Mouse (Mus musculus) liver, embryonic 12.5 days (tissue): ENCODE results near the gene Lbhd1. TPM values are rescaled to one million over a fixed set of nuclear protein-coding genes. Genes with fewer than 3 reads are reported as not detected.
"Not testable (repeated sequence)": the region's sequence is repeated elsewhere in the genome, so short reads cannot be mapped to it uniquely, and the experiment has no call there.

Experiments
- ATAC-seq: fragments of 200-750 bp; cut with Nextera tagmentation; 2 replicates; pipeline ENCODE4 v1.8.0; 2017; ENCODE audit warnings: moderate number of reproducible peaks, mild to moderate bottlenecking, moderate library complexity
- H3K27ac ChIP-seq: fragments of 300-500 bp; sonication (generic); 2 replicates; pipeline ENCODE4 v1.5.1; 2016; ENCODE audit warnings: mild to moderate bottlenecking
- H3K27me3 ChIP-seq: fragments of 300-500 bp; sonication (generic); replicated peaks from 2 replicates; pipeline ENCODE4 v1.6.1; 2016; ENCODE audit warnings: mild to moderate bottlenecking, moderate library complexity
- H3K36me3 ChIP-seq: fragments of 300-500 bp; sonication (generic); 2 replicates; pipeline ENCODE4 v1.6.1; 2016; ENCODE audit warnings: mild to moderate bottlenecking, moderate library complexity
- H3K4me1 ChIP-seq: fragments of 300-500 bp; sonication (generic); 2 replicates; pipeline ENCODE4 v1.6.1; 2016
- H3K4me2 ChIP-seq: fragments of 300-500 bp; sonication (generic); 2 replicates; pipeline ENCODE4 v1.6.1; 2016; ENCODE audit warnings: mild to moderate bottlenecking, moderate library complexity
- H3K4me3 ChIP-seq: fragments of 300-500 bp; sonication (generic); 2 replicates; pipeline ENCODE4 v1.5.1; 2016; ENCODE audit warnings: mild to moderate bottlenecking, moderate library complexity
- H3K9ac ChIP-seq: fragments of 300-500 bp; sonication (generic); 2 replicates; pipeline ENCODE4 v1.6.1; 2016; ENCODE audit warnings: mild to moderate bottlenecking, moderate library complexity
- H3K9me3 ChIP-seq: fragments of 300-500 bp; sonication (generic); replicated peaks from 2 replicates; pipeline ENCODE4 v1.6.1; 2016; ENCODE audit warnings: mild to moderate bottlenecking, moderate library complexity
- WGBS: fragments of 180-500 bp; shearing (Covaris S2); methylation state at CpG from one replicate; pipeline ENCODE4 v1.1.7; 2016; ENCODE audit not compliant: insufficient replicate concordance; 5-methylcytosine and 5-hydroxymethylcytosine counted together
- polyA plus RNA-seq: library from polyadenylated mRNA; unstranded; fragments of >200 nt; fragmentation: Nextera tagmentation; extraction: Ambion mirVana; gene quantifications from 2 replicates; pipeline ENCODE4 v1.2.1, GENCODE M21; 2016

Gene Lbhd1
- polyA plus RNA-seq, 1 experiment from 2014 or later = 80.4 TPM

DNA sequence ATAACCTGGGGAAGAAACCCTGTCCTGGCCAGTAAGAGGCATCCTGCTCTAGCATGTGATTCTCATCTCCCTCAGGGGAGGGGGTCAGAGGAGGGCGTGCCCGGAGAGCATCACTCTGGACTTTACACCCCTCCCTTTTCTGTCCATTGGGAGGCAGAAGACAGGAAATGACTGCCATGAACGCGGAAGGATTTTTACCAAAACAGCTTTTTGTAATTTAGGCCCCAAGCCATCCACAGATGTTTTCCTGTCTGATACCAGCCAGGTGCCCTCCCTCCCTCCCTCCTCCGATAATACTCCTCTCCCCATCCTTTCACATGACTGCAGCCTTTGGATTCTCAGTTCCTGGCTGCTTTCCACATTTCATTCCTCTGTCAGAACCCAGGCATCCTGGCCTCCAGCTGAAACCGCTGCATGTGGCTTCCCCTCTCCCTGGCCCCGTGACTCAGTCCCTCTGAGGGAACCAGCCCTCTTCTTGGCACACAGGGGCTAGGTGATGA lies 33.1 kb upstream of the Lbhd1 start, which contains the start of gene Lrrn4cl:
Gene Lrrn4cl, plus strand, starts transcription at position 367 of the 500 bp plus-strand sequence.
- Histone ChIP-seq H3K4me2 (no peak within 1 kb of the TSS), H3K9me3 (no peaks in the 10 kb centered on the region), H3K27ac (no peak within 1 kb of the TSS), H3K9ac (no peak within 1 kb of the TSS), H3K27me3 (0 out of 2 replicates have a peak, but pooled peaks cover 4% of the 10 kb centered on the region), H3K36me3 (peaks cover 33% of the 10 kb centered on the region), H3K4me3 (no peak within 1 kb of the TSS), H3K4me1 (peaks cover 2% of the 10 kb centered on the region; the same call in 1 of the 2 replicates)
- 0 out of 2 replicates have a peak, but pooled peaks have one; percentile 32 for ATAC-seq
- 42% methylated on average over 7 of the region's 7 CpGs for WGBS

DNA sequence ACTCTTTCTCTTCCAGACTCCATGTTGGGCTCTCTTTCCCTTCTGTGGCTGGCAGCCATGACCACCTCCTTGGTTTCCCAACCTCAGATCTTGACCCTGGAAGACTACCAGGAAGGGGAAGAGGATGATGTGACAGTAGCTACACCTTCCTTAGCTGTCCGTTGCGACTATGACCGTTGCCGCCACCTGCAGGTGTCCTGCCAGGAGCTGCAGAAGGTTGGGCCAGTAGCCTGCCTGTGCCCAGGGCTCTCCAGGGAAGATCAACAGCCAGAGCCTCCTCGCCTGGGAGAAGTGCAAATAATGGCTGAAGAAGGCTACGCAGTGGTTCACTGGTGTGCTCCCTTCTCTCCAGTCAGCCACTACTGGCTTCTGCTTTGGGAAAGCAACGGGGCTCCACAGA lies 31.9 kb upstream of the Lbhd1 start:
- H3K4me1 ChIP-seq = peaks cover 2% of the 10 kb centered on the region; the same call in 1 of the 2 replicates
- no peak overlapping the region for H3K4me3 ChIP-seq
- H3K4me2 ChIP-seq = no peak overlapping the region
- no peak overlapping the region for H3K27ac ChIP-seq
- peaks cover 21% of the 10 kb centered on the region for H3K36me3 ChIP-seq
- no peak for ATAC-seq
- H3K9ac ChIP-seq = no peak overlapping the region
- H3K9me3 ChIP-seq = no peaks in the 10 kb centered on the region
- H3K27me3 ChIP-seq = 0 out of 2 replicates have a peak, but pooled peaks cover 7% of the 10 kb centered on the region
- 43% methylated on average over 7 of the region's 7 CpGs for WGBS

- no peak overlapping the region for H3K4me3 ChIP-seq
- peaks cover 2% of the 10 kb centered on the region; the same call in 1 of the 2 replicates for H3K4me1 ChIP-seq
- no peak for ATAC-seq
- H3K27me3 ChIP-seq = 0 out of 2 replicates have a peak, but pooled peaks cover 7% of the 10 kb centered on the region
- H3K9ac ChIP-seq = no peak overlapping the region
- H3K36me3 ChIP-seq = peaks cover 14% of the 10 kb centered on the region
- 49% methylated on average over 10 of the region's 10 CpGs for WGBS
- no peak overlapping the region for H3K27ac ChIP-seq
- H3K4me2 ChIP-seq = no peak overlapping the region
- no peaks in the 10 kb centered on the region for H3K9me3 ChIP-seq
These were observed 31.1 kb upstream of the Lbhd1 start for GRCm38 (mm10) chr19:8852236-8852928.

GRCm38 (mm10) chr19:8853117-8853516 lies 30.4 kb upstream of the Lbhd1 start:
- no peak overlapping the region for H3K4me2 ChIP-seq
- no peak overlapping the region for H3K27ac ChIP-seq
- no peak overlapping the region for H3K9ac ChIP-seq
- H3K4me1 ChIP-seq = peaks cover 2% of the 10 kb centered on the region; the same call in 1 of the 2 replicates
- H3K36me3 ChIP-seq = peaks cover 7% of the 10 kb centered on the region
- no peaks in the 10 kb centered on the region for H3K9me3 ChIP-seq
- 0 out of 2 replicates have a peak, but pooled peaks cover 7% of the 10 kb centered on the region for H3K27me3 ChIP-seq
- no peak overlapping the region for H3K4me3 ChIP-seq
- WGBS = 71% methylated on average over 3 of the region's 3 CpGs
- no peak for ATAC-seq

- ATAC-seq = no peak
- 0 out of 2 replicates have a peak, but pooled peaks cover 3% of the 10 kb centered on the region for H3K27me3 ChIP-seq
- 24% methylated on average over 4 of the region's 4 CpGs for WGBS
- no peak overlapping the region for H3K4me2 ChIP-seq
- H3K9me3 ChIP-seq = no peaks in the 10 kb centered on the region
- no peak overlapping the region for H3K9ac ChIP-seq
- no peaks in the 10 kb centered on the region for H3K4me1 ChIP-seq
- no peaks in the 10 kb centered on the region for H3K36me3 ChIP-seq
- H3K27ac ChIP-seq = no peak overlapping the region
- no peak overlapping the region for H3K4me3 ChIP-seq
These were observed 25.8 kb upstream of the Lbhd1 start for GRCm38 (mm10) chr19:8857689-8858088.

DNA sequence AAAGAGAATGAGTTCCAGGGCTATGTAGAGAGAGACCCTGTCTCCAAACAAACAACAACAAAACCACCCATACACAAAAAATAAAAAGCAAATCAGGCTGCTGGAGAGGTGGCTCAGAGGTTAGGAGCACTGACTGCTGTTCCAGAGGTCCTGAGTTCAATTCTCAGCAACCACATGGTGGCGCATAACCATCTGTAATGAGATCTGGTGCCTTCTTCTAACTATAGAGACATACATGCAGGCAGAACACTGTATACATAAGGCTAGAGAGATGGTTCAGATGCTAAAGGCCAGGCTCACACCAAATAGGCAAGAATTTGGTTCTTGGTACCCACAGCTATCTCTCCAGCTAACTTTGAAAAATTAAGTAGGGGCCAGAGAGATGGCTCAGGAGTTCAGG lies 24.5 kb upstream of the Lbhd1 start:
- no peaks in the 10 kb centered on the region for H3K36me3 ChIP-seq
- peak; percentile 42; the same call in 1 of the 2 replicates for ATAC-seq
- H3K9me3 ChIP-seq = no peaks in the 10 kb centered on the region
- no peak overlapping the region for H3K4me3 ChIP-seq
- 7% methylated on average over 1 of the region's 1 CpGs for WGBS
- 0 out of 2 replicates have a peak, but pooled peaks cover 3% of the 10 kb centered on the region for H3K27me3 ChIP-seq
- H3K27ac ChIP-seq = no peak overlapping the region
- no peaks in the 10 kb centered on the region for H3K4me1 ChIP-seq
- no peak overlapping the region for H3K4me2 ChIP-seq
- no peak overlapping the region for H3K9ac ChIP-seq

DNA sequence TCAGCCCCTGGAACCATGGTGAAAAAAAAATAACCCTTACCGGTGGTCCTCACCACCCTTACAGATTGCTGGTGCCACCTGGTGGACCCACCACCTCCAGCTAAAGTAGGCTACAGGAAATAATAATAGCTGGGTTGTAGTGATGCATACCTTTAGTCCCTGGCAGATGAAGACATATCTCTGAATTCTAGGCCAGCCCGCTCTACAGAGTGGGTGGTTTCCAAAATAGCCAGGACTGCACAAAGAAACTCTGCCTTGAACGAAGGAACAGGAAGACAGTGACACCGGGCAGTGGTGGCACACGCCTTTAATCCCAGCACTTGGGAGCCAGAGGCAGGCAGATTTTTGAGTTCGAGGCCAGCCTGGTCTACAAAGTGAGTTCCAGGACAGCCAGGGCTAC lies 19.3 kb upstream of the Lbhd1 start:
- H3K4me1 ChIP-seq = peaks cover 8% of the 10 kb centered on the region; the same call in 1 of the 2 replicates
- no peak overlapping the region for H3K4me3 ChIP-seq
- no peak overlapping the region for H3K4me2 ChIP-seq
- no peaks in the 10 kb centered on the region for H3K27me3 ChIP-seq
- no peak for ATAC-seq
- no peaks in the 10 kb centered on the region for H3K36me3 ChIP-seq
- no peak overlapping the region for H3K9ac ChIP-seq
- H3K9me3 ChIP-seq = no peaks in the 10 kb centered on the region
- H3K27ac ChIP-seq = no peak overlapping the region
- 69% methylated on average over 6 of the region's 6 CpGs for WGBS

DNA sequence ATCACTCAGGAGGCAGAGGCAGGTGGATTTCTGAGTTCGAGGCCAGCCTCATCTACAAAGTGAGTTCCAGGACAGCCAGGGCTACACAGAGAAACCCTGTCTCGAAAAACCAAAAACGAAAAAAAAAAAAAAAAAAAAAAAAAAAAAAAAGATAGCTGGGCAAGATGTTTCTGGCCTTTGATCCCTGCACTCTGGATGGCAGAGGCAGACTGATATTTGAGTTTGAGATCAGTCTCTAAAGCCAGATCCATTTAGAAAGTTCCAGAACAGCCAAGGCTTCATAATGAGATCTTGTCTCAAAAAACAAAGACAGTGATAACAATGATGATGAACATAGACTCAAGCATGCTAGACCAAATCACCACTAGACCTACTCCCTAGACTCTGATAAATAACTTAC lies 13.2 kb upstream of the Lbhd1 start:
- Histone ChIP-seq H3K36me3 (peaks cover 23% of the 10 kb centered on the region), H3K4me1 (peaks cover 40% of the 10 kb centered on the region), H3K4me3 (peak overlapping the region; percentile 78), H3K27ac (peak overlapping the region; percentile 86), H3K9ac (peak overlapping the region; percentile 91), H3K4me2 (peak overlapping the region; percentile 84)
- not testable (repeated sequence) for H3K9me3 ChIP-seq, H3K27me3 ChIP-seq, ATAC-seq
- 67% methylated on average over 3 of the region's 3 CpGs for WGBS

- H3K9ac ChIP-seq = peak overlapping the region; percentile 91
- H3K9me3 ChIP-seq = no peaks in the 10 kb centered on the region
- peak overlapping the region; percentile 78 for H3K4me3 ChIP-seq
- H3K4me1 ChIP-seq = peaks cover 40% of the 10 kb centered on the region
- peaks cover 28% of the 10 kb centered on the region for H3K36me3 ChIP-seq
- WGBS = 27% methylated on average over 9 of the region's 9 CpGs
- ATAC-seq = peak; percentile 22
- no peaks in the 10 kb centered on the region for H3K27me3 ChIP-seq
- H3K27ac ChIP-seq = peak overlapping the region; percentile 86
- H3K4me2 ChIP-seq = peak overlapping the region; percentile 84
These were observed 12.7 kb upstream of the Lbhd1 start for GRCm38 (mm10) chr19:8870838-8871237.

GRCm38 (mm10) chr19:8871267-8872186 lies 12.0 kb upstream of the Lbhd1 start, which contains the start of gene Ubxn1:
TSS of gene Ubxn1 (plus strand) at chr19:8871496.
- ATAC-seq = peak; percentile 96
- Histone ChIP-seq H3K4me1 (peaks cover 40% of the 10 kb centered on the region), H3K4me3 (peak within 1 kb of the TSS; percentile 78), H3K27me3 (no peaks in the 10 kb centered on the region), H3K27ac (peak within 1 kb of the TSS; percentile 86), H3K9ac (peak within 1 kb of the TSS; percentile 91), H3K9me3 (no peaks in the 10 kb centered on the region), H3K36me3 (peaks cover 35% of the 10 kb centered on the region), H3K4me2 (peak within 1 kb of the TSS; percentile 84)
- WGBS = under 1% methylated on average over 59 of the region's 59 CpGs

DNA sequence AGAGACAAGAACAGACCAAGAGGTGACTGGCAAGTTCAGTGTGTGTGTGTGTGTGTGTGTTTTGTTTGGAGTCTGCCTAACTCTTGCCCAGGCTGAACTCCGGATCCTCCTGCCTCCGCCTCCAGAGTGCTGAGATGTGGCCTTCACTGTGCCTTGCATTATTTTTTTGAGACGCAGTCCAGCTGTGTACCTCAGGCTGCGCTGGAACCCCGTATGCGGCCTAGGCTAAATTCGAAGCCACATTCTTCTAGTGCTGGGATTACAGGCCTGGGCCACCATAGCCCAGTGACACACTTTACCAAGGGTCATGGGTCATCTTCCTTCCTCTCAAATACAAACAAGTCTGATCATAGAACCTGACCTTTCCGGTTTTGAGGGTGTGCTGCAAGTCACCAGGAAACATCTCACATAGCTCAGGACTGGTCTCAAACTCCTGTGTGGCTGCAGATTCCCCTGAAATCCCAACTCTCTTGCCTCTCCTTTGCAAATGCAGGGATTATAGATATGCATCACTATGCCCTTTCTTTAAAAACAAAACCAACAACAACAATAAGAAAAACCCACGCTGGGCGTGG lies 11.2 kb upstream of the Lbhd1 start:
- H3K4me3 ChIP-seq = peak overlapping the region; percentile 78
- H3K36me3 ChIP-seq = peaks cover 42% of the 10 kb centered on the region
- no peaks in the 10 kb centered on the region for H3K27me3 ChIP-seq
- H3K4me1 ChIP-seq = peaks cover 40% of the 10 kb centered on the region
- WGBS = 60% methylated on average over 10 of the region's 10 CpGs
- H3K27ac ChIP-seq = peak overlapping the region; percentile 86
- peak overlapping the region; percentile 91 for H3K9ac ChIP-seq
- ATAC-seq = no peak
- H3K4me2 ChIP-seq = peak overlapping the region; percentile 84
- no peaks in the 10 kb centered on the region for H3K9me3 ChIP-seq
